Mouse (Mus musculus) inflammation-experienced regulatory T-cells, adult 6 months (primary cell): ENCODE data around the gene Nxt2. TPM values are rescaled to one million over a fixed set of nuclear protein-coding genes. Genes with fewer than 3 reads are reported as not detected.
"Not testable (repeated sequence)": the region's sequence is repeated elsewhere in the genome, so short reads cannot be mapped to it uniquely, and the experiment has no call there.

Source experiments
- ATAC-seq: one replicate; pipeline ENCODE4 v1.8.0; 2017
- polyA plus RNA-seq, 3 experiments: library from polyadenylated mRNA; unstranded; fragments of 100-300 nt; shearing (Covaris generic); gene quantifications; one replicate each; pipeline ENCODE4 v1.2.1; 2017

Nxt2 gene
- polyA plus RNA-seq, result 10 to 100 TPM in 1 of 3 experiments, 1 to 10 TPM in 2; 6.5 to 11.0 (median 6.5) TPM

DNA sequence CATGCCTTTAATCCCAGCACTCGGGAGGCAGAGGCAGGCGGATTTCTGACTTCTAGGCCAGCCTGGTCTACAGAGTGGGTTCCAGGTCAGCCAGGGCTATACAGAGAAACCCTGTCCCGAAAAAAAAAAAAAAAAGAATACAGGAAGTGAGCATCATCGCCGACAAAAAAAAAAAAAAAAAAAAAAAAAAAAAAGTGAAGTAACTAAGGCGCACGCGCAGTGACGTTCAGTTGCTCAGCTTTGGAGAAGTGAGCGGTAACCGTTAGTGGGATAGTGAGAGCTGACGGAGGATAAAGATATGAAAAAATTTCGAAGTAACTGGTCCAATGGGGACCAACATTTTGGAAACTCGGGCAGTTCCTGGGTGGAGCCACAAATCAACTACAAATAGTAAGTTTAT, at the start of gene Nxt2:
Nxt2 (plus strand) TSS at position 229 of the 400 bp plus-strand sequence.
- no peak for ATAC-seq

DNA sequence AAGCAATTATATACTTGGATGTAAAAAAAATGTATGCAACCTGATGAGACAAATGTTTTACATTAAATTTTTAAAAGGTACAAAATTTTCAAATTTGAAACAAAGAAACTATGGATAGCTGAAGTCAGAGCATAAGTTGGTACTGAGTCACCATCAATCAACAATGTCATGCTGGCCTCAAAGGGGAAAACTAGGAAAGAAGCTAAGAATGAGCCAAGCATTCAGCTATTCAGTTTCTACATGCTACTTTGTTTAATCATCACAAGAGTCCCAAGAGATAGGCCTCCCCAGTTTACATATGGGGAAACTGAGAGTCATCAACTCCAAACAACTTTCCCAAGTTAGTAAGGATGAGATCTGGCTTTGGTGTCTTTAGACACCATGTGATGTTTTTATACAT, 49.6 kb upstream of the Nxt2 start:
- no peak for ATAC-seq

DNA sequence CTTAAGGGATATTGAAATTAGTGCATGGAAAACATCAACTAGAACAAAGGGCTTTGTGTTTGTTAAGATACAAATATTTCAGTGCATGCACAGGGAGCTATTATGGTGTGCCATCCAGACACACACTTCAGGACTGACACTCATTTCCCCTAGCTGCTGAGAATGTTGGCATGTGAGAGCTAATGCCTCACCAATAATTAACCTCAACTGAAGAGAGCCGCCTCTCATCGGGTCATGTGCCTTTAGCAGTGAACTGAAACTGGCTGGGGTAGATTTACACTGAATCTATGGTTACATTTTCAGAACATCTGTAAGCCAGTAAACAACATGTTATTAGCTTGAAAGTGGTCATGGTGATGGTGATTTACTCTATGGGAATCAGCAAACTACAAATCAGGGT, 44.5 kb upstream of the Nxt2 start:
- ATAC-seq, result no peak

DNA sequence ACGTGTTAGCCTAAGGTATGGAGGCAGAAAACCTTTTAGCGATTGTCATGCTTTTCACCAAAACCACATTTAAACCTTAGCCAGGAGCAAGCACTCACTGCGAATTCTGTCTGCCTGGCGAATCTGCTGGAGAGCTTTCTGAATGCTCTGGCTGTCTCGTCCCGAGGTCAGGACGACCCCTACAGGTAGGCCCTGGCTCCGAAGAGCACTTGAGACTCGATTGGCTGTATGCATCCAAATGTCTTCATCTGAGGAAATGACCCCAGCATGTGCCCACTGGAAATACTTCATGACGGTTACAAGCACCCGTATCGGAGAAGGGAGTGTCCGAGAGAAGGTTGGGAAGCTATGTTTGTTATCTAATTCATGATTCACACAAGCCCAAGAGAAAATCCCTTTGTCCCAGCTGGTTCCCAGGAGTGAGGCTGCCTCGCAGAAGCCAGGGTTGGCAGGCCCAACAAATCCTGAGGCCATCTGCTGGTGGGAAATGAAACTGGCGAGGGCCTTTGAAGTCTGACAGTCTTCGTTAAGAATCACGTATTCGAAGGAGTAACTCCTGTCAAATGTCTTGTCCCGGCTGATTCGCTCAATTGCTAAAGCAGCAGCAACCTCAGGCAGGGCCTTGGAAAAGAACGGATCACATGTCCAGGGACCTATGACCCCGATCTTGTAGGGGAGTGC, 37.4 kb upstream of the Nxt2 start:
- no peak for ATAC-seq

DNA sequence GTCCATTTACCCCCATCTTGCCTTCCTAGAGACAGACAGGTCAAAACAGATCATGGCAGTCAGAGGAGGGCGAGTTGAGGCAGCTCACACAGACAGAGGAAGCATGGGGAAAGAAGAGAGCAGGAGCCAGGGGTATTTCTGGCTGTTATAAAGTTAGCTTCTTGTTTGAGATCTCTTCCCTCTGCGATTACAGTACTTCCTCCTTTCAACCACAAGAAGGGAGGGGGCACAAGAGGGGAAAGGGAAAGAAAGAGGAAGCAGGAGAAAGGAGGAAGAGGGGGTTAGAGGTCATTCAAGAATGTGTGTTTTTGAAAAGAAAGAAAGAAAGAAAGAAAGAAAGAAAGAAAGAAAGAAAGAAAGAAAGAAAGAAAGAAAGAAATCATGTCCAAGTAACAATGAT, 36.2 kb upstream of the Nxt2 start:
- ATAC-seq, result no peak

DNA sequence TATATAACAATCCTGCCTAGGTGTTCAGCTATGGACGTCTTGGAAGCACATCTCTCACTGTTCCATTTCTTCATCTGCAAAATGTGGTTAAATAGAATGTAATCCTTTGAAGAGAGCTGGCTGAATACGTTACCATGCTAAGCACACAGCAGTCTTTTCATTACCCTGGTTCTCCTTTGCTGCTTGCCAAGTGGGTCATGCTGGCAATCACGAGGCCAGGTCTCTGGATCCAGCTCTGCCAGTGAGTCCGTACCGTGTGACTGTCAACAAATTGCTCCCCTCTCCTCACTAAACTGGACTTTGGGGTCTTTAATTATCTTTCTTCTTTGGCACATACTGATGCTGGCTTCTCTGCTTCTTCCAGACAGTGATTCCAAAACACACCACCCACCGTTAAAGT, 32.1 kb upstream of the Nxt2 start:
- no peak for ATAC-seq

DNA sequence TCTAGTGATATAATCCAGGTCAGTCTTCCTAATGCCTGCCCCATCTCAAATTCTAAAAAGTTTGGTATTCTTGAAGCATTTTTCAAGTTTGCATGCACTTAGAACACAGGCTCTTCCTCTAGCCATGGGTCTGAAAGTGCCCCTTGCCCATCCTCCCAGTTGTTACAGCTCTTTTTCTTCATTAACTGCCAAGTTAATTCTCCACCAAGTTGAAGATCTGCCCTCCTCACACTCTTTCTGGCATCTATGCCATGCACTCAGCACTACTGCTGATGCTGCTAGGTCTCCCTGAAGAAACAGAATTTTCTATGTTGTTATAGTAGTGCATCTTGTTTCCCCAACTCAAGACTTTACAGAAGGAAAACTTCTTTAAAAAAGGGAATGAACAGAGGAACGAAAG, 31.0 kb upstream of the Nxt2 start:
- ATAC-seq, result no peak

DNA sequence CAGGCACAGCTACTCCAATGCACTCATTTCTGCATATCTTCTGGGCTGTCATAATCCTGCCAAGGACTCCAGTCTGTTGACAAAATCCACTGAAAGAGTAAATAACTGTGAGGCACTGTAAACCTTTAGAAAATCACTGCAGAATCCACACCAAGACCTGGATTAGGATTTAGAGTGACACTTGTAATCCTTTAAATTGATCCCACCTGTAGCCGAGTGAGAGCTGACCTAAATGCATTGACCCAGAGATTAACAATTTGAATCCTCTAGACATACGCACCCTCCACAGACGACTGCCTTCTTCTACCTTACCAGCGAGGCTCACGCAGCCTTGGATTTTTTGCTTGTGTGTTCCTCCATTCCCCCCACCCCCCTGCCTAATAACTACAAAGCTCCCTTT, 29.7 kb upstream of the Nxt2 start, which contains the start of gene Gucy2f:
Gucy2f (minus strand) TSS at position 101 of the 400 bp plus-strand sequence.
- no peak for ATAC-seq

DNA sequence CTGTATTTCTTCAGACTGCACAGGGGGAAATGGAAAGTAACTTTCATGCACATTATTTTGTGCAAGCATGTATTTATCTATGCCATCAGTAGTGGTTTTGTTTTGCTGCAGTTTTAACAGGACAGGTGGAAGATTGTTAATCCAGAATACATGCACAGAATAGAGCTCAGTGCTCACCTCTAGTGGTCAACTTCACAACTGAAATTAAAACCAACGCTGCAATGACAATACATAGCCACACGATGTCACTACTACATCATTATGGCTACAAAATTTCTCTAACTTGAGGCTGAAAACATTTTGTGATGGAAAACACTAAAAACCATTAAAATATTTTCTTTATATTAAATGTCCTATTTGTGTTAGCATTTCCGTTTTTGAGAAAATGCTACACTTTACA, 26.3 kb upstream of the Nxt2 start:
- peak; percentile 80 for ATAC-seq

DNA sequence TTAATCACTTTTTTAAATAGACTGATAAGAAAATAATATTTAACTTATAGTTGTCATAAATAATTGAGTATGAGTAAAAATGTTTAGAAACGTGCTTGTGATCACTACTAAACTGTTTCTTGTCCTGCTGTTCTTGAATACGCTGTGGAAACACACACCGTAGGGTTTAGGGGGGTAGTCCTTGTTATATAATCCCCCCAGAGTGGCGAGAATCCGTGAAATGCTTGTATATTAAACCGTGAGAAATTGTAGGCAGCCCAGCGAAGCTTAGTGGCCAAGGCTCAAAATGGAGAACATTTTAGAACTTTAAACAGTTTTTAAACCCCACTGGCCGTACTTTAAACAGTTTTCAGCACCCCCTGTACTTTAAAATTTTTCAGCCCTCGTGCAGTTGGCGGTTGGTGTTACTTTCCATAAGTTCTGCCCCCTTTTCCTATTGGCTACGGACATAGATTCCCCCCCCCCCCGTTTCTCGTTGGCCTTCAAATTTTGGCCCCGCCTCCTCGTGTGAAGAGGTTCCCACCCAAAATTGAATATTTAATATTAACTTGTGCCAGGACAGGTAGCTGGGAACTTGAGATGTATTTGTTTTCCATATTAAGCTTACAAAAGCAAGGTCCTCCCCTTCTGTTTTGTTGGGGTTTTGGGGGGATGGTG, 956 bp downstream of the Nxt2 start:
- peak; percentile 53 for ATAC-seq

DNA sequence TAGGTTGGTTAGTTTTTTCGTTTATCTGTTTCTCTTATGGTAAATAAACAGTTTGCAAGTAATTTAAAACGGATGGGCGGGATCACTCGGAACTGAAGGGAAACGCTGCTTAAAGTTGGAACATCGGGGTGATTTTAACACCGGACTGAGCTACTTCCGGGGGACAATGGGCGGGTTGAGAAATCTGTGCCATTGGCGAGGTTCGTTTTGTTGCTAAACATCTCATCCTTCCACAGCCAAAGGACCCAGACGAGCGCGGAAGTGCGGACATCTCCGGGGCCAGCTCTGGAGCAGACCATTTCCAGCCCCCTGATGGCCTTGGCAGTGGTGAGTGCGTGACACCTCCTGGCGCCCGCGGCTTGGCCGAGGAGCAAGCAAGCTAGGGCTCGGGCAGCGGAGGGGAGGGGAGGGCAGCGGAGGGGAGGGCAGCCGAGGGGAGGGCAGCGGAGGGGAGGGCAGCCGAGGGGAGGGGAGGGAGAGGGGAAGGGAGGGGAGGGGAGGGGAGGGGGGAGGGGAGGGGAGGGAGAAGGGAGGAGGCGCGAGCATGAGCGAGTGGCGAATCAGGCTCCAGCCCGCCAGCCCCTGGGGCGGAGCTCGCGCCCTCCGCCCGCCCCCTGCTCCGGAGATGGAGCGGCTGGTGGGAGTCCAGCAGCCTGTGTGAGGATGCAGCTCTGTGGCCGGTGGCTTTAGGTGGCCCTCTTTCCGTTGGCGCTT, 1.6 kb downstream of the Nxt2 start:
- ATAC-seq, result peak; percentile 83

DNA sequence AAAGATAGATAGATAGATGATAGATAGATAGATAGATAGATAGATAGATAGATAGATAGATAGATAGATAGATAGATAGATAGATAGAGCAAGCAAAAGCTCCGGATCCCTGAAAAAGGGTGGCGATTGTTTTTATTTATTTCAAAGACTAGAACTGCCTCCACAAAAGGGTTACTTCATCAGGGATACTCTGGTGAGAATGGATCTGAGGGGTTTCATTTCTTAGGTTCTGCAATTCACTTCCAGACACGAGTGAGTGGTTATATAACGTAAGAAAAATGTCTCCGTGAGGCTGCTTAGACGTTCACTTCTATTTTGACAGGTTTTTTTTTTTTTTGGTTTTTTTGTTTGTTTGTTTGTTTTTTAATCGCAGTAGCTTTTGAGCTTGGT, 2.2 kb downstream of the Nxt2 start:
- no peak for ATAC-seq

DNA sequence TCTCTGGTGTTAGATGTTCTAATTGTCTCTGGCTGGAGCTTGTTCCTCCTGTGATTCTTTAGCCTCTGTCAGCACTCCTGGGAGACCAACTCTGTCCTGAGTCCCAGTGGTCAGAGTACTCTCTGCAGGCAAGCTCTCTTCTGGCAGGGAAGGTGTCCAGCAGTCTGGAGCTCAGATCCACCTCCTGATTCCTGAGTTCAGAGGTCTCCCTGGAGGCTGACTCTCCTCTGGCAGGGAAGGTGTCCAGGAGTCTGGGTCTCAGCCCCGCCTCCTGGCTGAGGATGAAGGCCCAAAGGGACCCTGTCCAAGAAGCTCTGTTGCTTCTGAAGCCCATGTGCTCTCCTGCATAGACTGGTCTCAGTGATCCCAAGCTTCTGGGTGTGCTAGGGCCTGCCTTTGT, 9.6 kb downstream of the Nxt2 start:
- ATAC-seq, result not testable (repeated sequence)

DNA sequence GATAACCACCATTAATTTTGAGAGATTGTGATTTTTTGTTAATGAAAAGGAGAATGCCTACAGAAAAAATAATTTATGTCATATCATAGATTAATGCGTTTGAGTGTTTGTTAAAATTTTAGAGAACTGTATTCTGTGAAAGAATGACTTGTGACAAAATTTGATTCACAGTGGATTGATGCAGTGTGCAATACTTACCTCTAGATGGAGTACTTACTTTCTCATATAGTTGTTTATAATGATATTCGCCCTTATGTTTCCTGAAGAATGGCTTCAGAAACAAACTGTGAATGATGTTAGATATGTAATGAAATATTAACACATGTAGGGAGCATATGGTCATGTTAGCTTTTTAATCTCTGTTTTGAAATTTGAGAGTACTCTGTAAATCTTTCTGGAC, 10.5 kb downstream of the Nxt2 start:
- ATAC-seq, result peak; percentile 41

DNA sequence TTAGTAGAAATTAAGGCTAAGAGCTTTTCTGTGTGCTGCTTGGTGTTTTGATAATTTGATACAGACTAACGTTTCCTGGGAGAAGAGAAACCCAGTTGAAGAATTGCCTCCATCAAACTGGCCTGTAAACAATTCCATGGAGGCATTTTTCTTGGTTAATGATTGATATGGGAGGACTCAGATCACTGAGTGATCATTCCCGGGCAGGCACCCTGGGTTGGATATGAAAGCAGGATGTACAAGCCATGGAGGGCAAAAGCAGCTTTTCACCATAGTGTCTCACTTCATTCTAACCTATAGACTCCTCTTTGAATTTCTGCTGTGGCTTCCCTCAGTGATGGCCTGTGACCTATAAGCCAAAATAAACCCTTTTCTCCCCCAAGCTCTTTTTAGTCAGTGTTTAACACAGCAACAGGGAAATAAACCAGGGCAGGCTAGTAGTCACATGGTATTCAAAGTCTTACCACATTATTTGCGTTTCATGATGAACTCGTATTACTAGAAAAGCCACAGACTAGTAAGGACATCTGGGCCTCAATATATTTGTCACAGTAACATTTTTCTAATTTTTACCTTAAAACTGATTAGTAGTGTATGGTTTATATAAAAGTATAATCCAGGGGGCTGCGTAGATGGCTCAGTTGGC, 19.2 kb downstream of the Nxt2 start:
- no peak for ATAC-seq

DNA sequence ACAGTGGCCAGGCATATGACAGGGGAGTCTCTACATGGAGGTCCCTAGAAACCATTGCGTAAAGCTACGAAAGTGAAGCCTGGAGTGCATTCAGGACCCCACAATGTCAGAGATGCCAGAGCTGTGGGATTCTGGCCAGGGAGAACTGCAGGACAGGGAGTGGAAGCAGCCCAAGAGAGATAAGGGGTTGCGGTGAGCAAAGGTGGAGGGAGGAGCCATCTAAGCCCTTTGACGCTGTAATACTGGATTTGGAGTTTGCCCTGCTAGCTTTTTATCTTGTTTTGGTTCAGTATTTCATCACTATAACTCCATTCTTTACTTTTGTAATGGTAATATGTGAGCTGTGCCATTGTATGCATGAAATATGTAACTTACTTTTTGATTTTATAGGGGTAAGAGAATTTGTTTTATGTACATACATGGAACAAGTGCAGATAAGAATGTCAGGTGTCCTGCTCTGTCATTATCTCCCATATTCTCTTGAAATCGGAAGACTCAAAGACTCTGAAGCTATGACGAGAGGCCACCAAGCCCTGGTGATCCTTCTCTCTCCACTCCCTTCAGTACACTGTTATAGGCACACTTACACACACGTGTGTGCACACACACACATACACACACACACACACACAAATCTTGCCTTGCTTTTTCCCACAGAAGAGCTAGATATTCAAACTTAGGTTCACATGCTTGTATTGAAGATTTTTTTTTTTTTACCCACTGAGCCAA, 23.6 kb downstream of the Nxt2 start:
- ATAC-seq, result no peak

DNA sequence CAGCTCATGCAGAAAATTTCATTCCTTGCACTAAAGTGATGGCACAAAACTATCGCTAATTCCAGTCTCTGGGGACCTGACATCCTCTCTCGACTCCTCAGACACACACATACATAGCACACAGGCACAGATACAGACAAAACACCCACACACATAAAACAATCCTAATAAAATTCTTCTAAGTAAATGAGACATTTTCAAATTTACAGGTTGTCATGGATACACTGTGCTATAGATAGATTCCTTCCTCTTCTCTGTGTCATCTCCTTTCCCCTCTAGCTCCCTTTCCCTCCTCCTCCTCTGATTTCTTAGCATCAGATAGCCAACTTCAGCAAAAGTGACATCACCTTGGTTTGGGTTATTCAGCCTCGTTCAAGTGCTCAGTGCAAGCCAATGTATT, 49.5 kb downstream of the Nxt2 start:
- ATAC-seq, result no peak

DNA sequence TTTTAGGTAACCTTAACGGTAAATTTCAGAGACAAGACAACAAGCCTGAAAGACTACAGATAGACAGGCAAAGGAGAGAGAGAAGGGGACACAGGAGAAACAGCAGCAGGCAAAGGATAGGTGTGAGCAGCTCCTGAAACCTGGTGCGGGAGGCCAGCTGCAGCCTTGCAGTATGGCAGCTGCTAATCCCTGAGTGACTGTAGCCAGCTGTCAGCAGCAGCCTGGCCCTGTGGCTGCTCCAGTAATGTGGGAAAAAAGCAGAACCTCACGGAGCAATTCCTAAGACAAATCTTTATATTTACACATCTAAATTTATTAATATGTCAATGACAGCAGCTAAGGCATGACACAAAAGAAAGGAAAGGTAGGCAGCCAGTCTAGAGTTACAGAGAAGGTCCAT, 50.0 kb downstream of the Nxt2 start:
- ATAC-seq, result no peak

DNA sequence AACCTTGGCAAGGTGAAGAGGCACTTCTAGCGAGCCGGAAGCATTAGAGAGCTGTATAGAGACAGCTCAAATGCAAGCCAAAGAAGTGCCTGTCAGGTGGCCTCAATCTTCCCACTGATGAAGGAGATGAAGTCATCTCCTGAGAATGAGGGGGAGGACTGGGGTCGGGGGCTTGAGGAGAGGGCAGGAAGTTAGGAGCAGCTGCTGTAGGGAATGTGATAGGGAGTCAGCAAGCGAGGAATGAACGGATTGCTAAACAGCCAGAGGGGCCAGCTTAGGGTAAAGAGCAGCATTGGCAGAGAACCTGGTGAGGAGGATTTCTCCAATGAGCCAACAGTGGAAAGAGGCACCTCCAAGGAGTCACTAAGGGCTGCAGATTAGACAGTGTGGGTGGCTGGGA, 59.3 kb downstream of the Nxt2 start:
- no peak for ATAC-seq
